Mouse (Mus musculus) liver, embryonic 12.5 days (tissue): Measurements from ENCODE around the gene Agap1. TPM values are rescaled to one million over a fixed set of nuclear protein-coding genes. Genes with fewer than 3 reads are reported as not detected.

Experiments used
- ATAC-seq: fragments of 200-750 bp; cut with Nextera tagmentation; 2 replicates; pipeline ENCODE4 v1.8.0; 2017; ENCODE audit warnings: moderate number of reproducible peaks, mild to moderate bottlenecking, moderate library complexity
- H3K27ac ChIP-seq: fragments of 300-500 bp; sonication (generic); 2 replicates; pipeline ENCODE4 v1.5.1; 2016; ENCODE audit warnings: mild to moderate bottlenecking
- H3K27me3 ChIP-seq: fragments of 300-500 bp; sonication (generic); replicated peaks from 2 replicates; pipeline ENCODE4 v1.6.1; 2016; ENCODE audit warnings: mild to moderate bottlenecking, moderate library complexity
- H3K36me3 ChIP-seq: fragments of 300-500 bp; sonication (generic); 2 replicates; pipeline ENCODE4 v1.6.1; 2016; ENCODE audit warnings: mild to moderate bottlenecking, moderate library complexity
- H3K4me1 ChIP-seq: fragments of 300-500 bp; sonication (generic); 2 replicates; pipeline ENCODE4 v1.6.1; 2016
- H3K4me2 ChIP-seq: fragments of 300-500 bp; sonication (generic); 2 replicates; pipeline ENCODE4 v1.6.1; 2016; ENCODE audit warnings: mild to moderate bottlenecking, moderate library complexity
- H3K4me3 ChIP-seq: fragments of 300-500 bp; sonication (generic); 2 replicates; pipeline ENCODE4 v1.5.1; 2016; ENCODE audit warnings: mild to moderate bottlenecking, moderate library complexity
- H3K9ac ChIP-seq: fragments of 300-500 bp; sonication (generic); 2 replicates; pipeline ENCODE4 v1.6.1; 2016; ENCODE audit warnings: mild to moderate bottlenecking, moderate library complexity
- H3K9me3 ChIP-seq: fragments of 300-500 bp; sonication (generic); replicated peaks from 2 replicates; pipeline ENCODE4 v1.6.1; 2016; ENCODE audit warnings: mild to moderate bottlenecking, moderate library complexity
- WGBS: fragments of 180-500 bp; shearing (Covaris S2); methylation state at CpG from one replicate; pipeline ENCODE4 v1.1.7; 2016; ENCODE audit not compliant: insufficient replicate concordance; 5-methylcytosine and 5-hydroxymethylcytosine counted together
- polyA plus RNA-seq: library from polyadenylated mRNA; unstranded; fragments of >200 nt; fragmentation: Nextera tagmentation; extraction: Ambion mirVana; gene quantifications from 2 replicates; pipeline ENCODE4 v1.2.1, GENCODE M21; 2016

The Agap1 gene
- polyA plus RNA-seq, 1 experiment from 2014 or later = 4.1 TPM

DNA sequence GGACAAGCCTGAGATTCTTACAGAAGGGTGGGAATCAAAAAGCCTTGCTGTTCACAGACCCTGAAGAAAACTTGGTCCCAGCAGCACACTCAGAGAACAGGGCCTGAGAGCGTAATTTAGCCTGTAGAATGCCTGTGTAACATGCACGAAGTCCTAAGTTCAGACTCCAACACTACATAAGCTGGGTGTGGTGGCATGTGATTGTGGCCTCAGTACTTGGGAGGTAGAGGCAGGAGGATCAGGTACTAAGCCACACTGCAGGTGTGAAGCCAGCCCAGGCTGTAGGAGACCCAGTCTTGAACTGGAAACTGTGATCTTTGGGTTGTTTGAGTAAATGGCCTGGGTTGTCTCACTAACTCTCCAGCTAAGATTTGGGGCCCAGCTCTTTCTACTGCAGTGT lies 180.5 kb downstream of the Agap1 start:
- no peak overlapping the region for H3K4me2 ChIP-seq
- no peak for ATAC-seq

DNA sequence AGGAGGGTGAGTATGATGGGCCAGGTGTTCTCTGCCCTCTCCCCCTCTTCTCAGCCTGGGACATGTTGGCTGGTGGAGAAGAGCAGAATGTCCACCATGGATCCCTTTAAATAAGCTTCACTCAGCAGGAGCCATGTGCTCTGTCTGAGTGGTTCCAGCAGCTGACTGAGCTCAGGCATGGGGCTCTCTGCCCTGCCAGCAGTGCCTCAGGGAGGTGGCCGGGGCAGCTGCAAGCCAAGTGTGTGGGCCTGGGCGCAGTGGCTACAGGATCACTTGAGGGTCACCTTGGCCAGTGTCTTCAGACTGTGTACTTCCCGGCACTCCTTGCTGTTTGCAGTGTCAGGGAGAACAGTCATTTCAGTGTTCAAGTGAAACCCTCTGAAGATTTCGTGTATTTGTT lies 183.1 kb downstream of the Agap1 start:
- no peak overlapping the region for H3K9ac ChIP-seq
- H3K9me3 ChIP-seq = no peaks in the 10 kb centered on the region
- no peak overlapping the region for H3K4me2 ChIP-seq
- WGBS = 80% methylated on average over 4 of the region's 4 CpGs
- H3K27ac ChIP-seq = no peak overlapping the region
- no peak overlapping the region for H3K4me3 ChIP-seq
- H3K27me3 ChIP-seq = no peaks in the 10 kb centered on the region
- peaks cover 8% of the 10 kb centered on the region; the same call in 1 of the 2 replicates for H3K36me3 ChIP-seq
- no peaks in the 10 kb centered on the region for H3K4me1 ChIP-seq
- no peak for ATAC-seq

More for the DNA sequence above, 180.5 kb downstream of the Agap1 start:
- WGBS = 85% methylated on average over 2 of the region's 2 CpGs
- no peak overlapping the region for H3K4me3 ChIP-seq
- no peaks in the 10 kb centered on the region for H3K27me3 ChIP-seq
- no peak overlapping the region for H3K9ac ChIP-seq
- peaks cover 8% of the 10 kb centered on the region; the same call in 1 of the 2 replicates for H3K4me1 ChIP-seq
- H3K9me3 ChIP-seq = no peaks in the 10 kb centered on the region
- H3K36me3 ChIP-seq = peaks cover 8% of the 10 kb centered on the region; the same call in 1 of the 2 replicates
- H3K27ac ChIP-seq = no peak overlapping the region

- 35% methylated on average over 8 of the region's 8 CpGs for WGBS
- peak overlapping the region; percentile 27 for H3K4me3 ChIP-seq
- H3K27ac ChIP-seq = no peak overlapping the region
- 0 out of 2 replicates have a peak overlapping the region, but pooled peaks have one; percentile 22 for H3K9ac ChIP-seq
- peak overlapping the region; percentile 54 for H3K4me2 ChIP-seq
- H3K36me3 ChIP-seq = no peaks in the 10 kb centered on the region
- peak; percentile 64 for ATAC-seq
- no peaks in the 10 kb centered on the region for H3K27me3 ChIP-seq
- peaks cover 16% of the 10 kb centered on the region for H3K4me1 ChIP-seq
- no peaks in the 10 kb centered on the region for H3K9me3 ChIP-seq
Measured at GRCm38 (mm10) chr1:89643445-89644100, 189.0 kb downstream of the Agap1 start.

GRCm38 (mm10) chr1:89644120-89644519 lies 189.5 kb downstream of the Agap1 start:
- 30% methylated on average over 11 of the region's 11 CpGs for WGBS
- H3K27ac ChIP-seq = no peak overlapping the region
- no peaks in the 10 kb centered on the region for H3K27me3 ChIP-seq
- H3K4me1 ChIP-seq = peaks cover 16% of the 10 kb centered on the region
- no peaks in the 10 kb centered on the region for H3K9me3 ChIP-seq
- H3K4me3 ChIP-seq = peak overlapping the region; percentile 27
- peak overlapping the region; percentile 54 for H3K4me2 ChIP-seq
- H3K36me3 ChIP-seq = no peaks in the 10 kb centered on the region
- no peak; the same call in 1 of the 2 replicates for ATAC-seq
- H3K9ac ChIP-seq = 0 out of 2 replicates have a peak overlapping the region, but pooled peaks have one; percentile 22

DNA sequence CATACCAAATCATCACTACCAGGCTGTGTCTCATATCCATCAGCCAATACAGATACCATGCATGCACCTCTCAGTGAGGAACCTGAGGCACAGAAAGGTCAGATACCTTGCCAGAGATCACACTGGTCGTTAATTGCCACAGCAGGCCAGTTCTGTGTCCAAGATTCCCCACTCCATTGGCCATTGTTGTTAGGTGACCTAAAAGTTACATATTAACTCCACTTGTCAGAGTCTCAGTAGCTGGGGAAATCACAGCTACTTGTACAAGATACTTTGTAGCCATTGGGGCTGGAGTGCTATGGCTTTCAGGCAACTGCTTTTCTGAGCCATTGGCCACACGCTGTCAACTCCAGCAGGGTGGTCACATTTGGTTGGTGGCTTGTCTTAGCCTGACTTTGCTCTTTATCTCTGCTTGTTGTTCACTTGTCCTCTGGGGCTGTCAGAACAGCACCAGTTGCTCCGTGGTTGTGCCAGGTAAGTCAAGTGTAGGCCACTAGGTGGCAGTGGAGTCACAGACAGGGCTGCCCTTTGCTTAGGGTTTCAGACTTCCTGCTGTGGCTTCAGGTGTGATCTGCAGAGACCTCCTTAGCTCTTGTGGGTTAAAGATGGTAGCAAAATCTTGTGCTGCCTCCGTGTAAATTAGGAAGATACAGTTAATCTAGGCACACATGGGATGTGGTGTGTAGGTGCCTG lies 191.9 kb downstream of the Agap1 start:
- Histone ChIP-seq H3K4me3 (no peak overlapping the region), H3K9me3 (no peaks in the 10 kb centered on the region), H3K4me1 (peaks cover 16% of the 10 kb centered on the region), H3K4me2 (no peak overlapping the region), H3K27ac (no peak overlapping the region), H3K27me3 (no peaks in the 10 kb centered on the region), H3K9ac (no peak overlapping the region), H3K36me3 (no peaks in the 10 kb centered on the region)
- ATAC-seq = peak; percentile 40; the same call in 1 of the 2 replicates
- WGBS = 18% methylated on average over 4 of the region's 4 CpGs

GRCm38 (mm10) chr1:89647505-89647904 lies 192.9 kb downstream of the Agap1 start:
- Histone ChIP-seq H3K27me3 (no peaks in the 10 kb centered on the region), H3K4me3 (no peak overlapping the region), H3K27ac (no peak overlapping the region), H3K4me1 (peaks cover 18% of the 10 kb centered on the region), H3K36me3 (no peaks in the 10 kb centered on the region), H3K9ac (no peak overlapping the region), H3K4me2 (no peak overlapping the region), H3K9me3 (no peaks in the 10 kb centered on the region)
- no peak for ATAC-seq
- WGBS = 64% methylated on average over 8 of the region's 8 CpGs

- H3K4me2 ChIP-seq = no peak overlapping the region
- no peaks in the 10 kb centered on the region for H3K9me3 ChIP-seq
- no peak overlapping the region for H3K27ac ChIP-seq
- WGBS = 77% methylated on average over 7 of the region's 7 CpGs
- H3K4me3 ChIP-seq = no peak overlapping the region
- ATAC-seq = no peak
- H3K4me1 ChIP-seq = 0 out of 2 replicates have a peak, but pooled peaks cover 3% of the 10 kb centered on the region
- H3K36me3 ChIP-seq = no peaks in the 10 kb centered on the region
- H3K9ac ChIP-seq = no peak overlapping the region
- no peaks in the 10 kb centered on the region for H3K27me3 ChIP-seq
Measured at GRCm38 (mm10) chr1:89650557-89650956, 196.0 kb downstream of the Agap1 start.

GRCm38 (mm10) chr1:89656167-89656566 lies 201.6 kb downstream of the Agap1 start:
- no peaks in the 10 kb centered on the region for H3K36me3 ChIP-seq
- 79% methylated on average over 3 of the region's 3 CpGs for WGBS
- no peak overlapping the region for H3K9ac ChIP-seq
- H3K4me3 ChIP-seq = no peak overlapping the region
- H3K27ac ChIP-seq = no peak overlapping the region
- H3K4me2 ChIP-seq = no peak overlapping the region
- no peak for ATAC-seq
- no peaks in the 10 kb centered on the region for H3K9me3 ChIP-seq
- H3K4me1 ChIP-seq = 0 out of 2 replicates have a peak, but pooled peaks cover 3% of the 10 kb centered on the region
- H3K27me3 ChIP-seq = no peaks in the 10 kb centered on the region

DNA sequence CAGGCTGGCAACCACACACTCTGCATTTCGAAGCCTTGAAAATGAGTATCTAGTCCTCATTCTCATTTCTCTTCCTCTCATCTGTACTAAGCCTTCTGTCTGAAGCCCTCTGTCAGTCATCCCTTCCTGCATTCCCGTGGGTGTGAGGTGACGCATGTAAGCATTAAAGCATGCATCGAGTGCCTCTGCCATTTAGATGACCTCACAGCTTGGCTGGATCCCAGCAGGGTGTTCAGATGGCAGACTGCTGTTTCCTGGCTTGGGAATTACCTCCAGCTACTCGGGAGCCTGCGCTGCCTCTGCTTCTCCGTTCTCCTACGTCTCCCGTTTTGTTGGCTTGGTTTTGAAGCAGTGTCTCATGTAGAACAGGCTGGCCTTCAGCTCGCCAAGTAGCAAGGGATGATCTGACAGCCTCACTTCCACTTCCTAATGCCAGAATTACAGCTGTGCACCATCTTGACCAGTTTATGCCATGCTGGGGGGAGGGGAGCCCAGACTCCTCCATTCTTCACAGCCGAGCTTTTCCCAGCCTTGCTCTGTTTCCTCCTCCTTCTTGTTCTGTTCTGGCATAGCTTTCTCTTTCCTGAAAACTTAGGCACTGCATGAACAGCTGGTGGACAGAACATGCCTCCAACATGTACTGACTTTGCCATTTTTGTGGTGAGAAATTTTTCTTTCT lies 202.2 kb downstream of the Agap1 start:
- WGBS = 59% methylated on average over 11 of the region's 11 CpGs
- no peak overlapping the region for H3K4me3 ChIP-seq
- no peak overlapping the region for H3K4me2 ChIP-seq
- no peaks in the 10 kb centered on the region for H3K27me3 ChIP-seq
- H3K4me1 ChIP-seq = peaks cover under 1% of the 10 kb centered on the region; the same call in 1 of the 2 replicates
- no peak overlapping the region for H3K9ac ChIP-seq
- no peak for ATAC-seq
- no peaks in the 10 kb centered on the region for H3K9me3 ChIP-seq
- no peak overlapping the region for H3K27ac ChIP-seq
- H3K36me3 ChIP-seq = no peaks in the 10 kb centered on the region

DNA sequence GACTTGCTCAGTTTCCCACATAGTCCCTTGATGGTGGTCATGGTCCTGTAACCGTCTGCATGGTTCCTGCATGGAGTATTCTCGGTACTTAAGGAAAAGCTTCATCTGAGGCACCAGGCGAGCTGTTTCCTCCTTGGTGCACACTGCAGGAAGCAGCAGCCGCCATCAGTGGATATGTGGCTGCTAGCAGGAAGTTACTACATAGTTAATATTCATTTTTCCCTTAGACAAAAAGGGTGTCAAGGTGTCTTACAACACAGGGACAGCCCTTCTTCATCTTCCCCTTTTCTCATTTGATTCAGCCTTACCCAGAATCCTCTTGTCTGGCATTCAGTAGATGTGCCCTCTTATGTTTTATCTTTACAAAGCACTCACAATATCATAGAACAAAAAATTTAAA lies 206.2 kb downstream of the Agap1 start:
- H3K9me3 ChIP-seq = no peaks in the 10 kb centered on the region
- H3K4me2 ChIP-seq = no peak overlapping the region
- ATAC-seq = no peak
- H3K9ac ChIP-seq = no peak overlapping the region
- no peak overlapping the region for H3K27ac ChIP-seq
- peaks cover 3% of the 10 kb centered on the region; the same call in 1 of the 2 replicates for H3K4me1 ChIP-seq
- 43% methylated on average over 4 of the region's 4 CpGs for WGBS
- peaks cover 6% of the 10 kb centered on the region for H3K36me3 ChIP-seq
- no peaks in the 10 kb centered on the region for H3K27me3 ChIP-seq
- no peak overlapping the region for H3K4me3 ChIP-seq

DNA sequence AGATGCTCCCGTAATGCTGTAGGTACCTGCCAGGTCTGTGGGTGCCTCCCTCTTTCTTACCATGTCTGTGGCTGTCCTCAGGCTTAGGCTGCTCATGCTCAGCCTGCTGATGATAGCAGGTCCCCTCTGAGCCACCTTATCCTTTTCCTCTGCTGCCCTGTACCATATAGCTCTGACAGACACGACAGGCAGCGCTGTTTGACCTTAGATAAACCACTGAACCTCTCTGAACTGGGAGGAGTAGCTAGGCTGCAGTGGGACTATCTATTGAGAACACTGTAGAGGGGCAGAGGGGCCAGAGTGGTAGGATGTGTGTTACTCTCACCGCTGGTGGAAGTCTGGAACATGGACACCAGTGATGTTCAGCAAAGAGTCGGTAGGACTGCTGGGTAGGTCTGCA lies 211.5 kb downstream of the Agap1 start:
- Histone ChIP-seq H3K27me3 (no peaks in the 10 kb centered on the region), H3K4me2 (no peak overlapping the region), H3K9ac (no peak overlapping the region), H3K36me3 (peaks cover 7% of the 10 kb centered on the region), H3K27ac (no peak overlapping the region), H3K9me3 (no peaks in the 10 kb centered on the region), H3K4me3 (no peak overlapping the region), H3K4me1 (peaks cover 9% of the 10 kb centered on the region)
- WGBS = 33% methylated on average over 5 of the region's 5 CpGs
- peak; percentile 67 for ATAC-seq

- no peak overlapping the region for H3K4me3 ChIP-seq
- H3K36me3 ChIP-seq = peaks cover 12% of the 10 kb centered on the region
- WGBS = 79% methylated on average over 7 of the region's 7 CpGs
- H3K9ac ChIP-seq = no peak overlapping the region
- peaks cover 9% of the 10 kb centered on the region for H3K4me1 ChIP-seq
- H3K9me3 ChIP-seq = no peaks in the 10 kb centered on the region
- no peaks in the 10 kb centered on the region for H3K27me3 ChIP-seq
- no peak overlapping the region for H3K27ac ChIP-seq
- ATAC-seq = no peak
- no peak overlapping the region for H3K4me2 ChIP-seq
Measured at GRCm38 (mm10) chr1:89667387-89667786, 212.8 kb downstream of the Agap1 start.
